Mouse (Mus musculus): ENCODE data around the gene Gm21833. TPM values are rescaled to one million over a fixed set of nuclear protein-coding genes. Genes with fewer than 3 reads are reported as not detected.
"Not testable (repeated sequence)": the region's sequence is repeated elsewhere in the genome, so short reads cannot be mapped to it uniquely, and the experiment has no call there.

Gm21833 gene
- total RNA-seq (2021), result not detected
- long read RNA-seq, experiment 1, result 0 reads
- long read RNA-seq, experiment 2, result 0 reads

- DNase-seq; intact Hi-C loops (cut with DNase I): not testable (repeated sequence)
Measured at GRCm38 (mm10) chr16:82828082-82828481, at the start of gene Gm21833. Gene Gm21833, plus strand, starts transcription at chr16:82828382.

GRCm38 (mm10) chr16:82789521-82789920 is 38.7 kb upstream of the Gm21833 start:
- intact Hi-C loops (cut with DNase I), result no loop called here

GRCm38 (mm10) chr16:82796489-82796888 is 31.7 kb upstream of the Gm21833 start:
- intact Hi-C loops (cut with DNase I), result no loop called here

More at GRCm38 (mm10) chr16:82789521-82789920, 38.7 kb upstream of the Gm21833 start:
- no peak for DNase-seq

GRCm38 (mm10) chr16:82815255-82815654 is 12.9 kb upstream of the Gm21833 start:
- intact Hi-C loops (cut with DNase I), result no loop called here

More at GRCm38 (mm10) chr16:82796489-82796888, 31.7 kb upstream of the Gm21833 start:
- no peak for DNase-seq

GRCm38 (mm10) chr16:82816615-82817014 is 11.6 kb upstream of the Gm21833 start:
- intact Hi-C loops (cut with DNase I), result no loop called here
- no peak for DNase-seq

More at GRCm38 (mm10) chr16:82815255-82815654, 12.9 kb upstream of the Gm21833 start:
- DNase-seq, result no peak

GRCm38 (mm10) chr16:82855752-82856151 is 27.6 kb downstream of the Gm21833 start:
- no peak for DNase-seq
- intact Hi-C loops (cut with DNase I), result no loop called here

- intact Hi-C loops (cut with DNase I), result no loop called here
Measured at GRCm38 (mm10) chr16:82864590-82864989, 36.4 kb downstream of the Gm21833 start.

More at GRCm38 (mm10) chr16:82864590-82864989, 36.4 kb downstream of the Gm21833 start:
- DNase-seq, result no peak
